Mouse (Mus musculus) skeletal muscle tissue, adult 2 months (tissue): Measurements from ENCODE around the gene Fdx1l.

Experiments used
- DNase-seq: peaks from one replicate; pipeline ENCODE4 v3.0.0-alpha.2; 2012; ENCODE audit warnings: low read depth, low spot score

Fdx1l gene

GRCm38 (mm10) chr9:21073044-21073840 lies at the start of gene Fdx1l, which contains the start of gene Gm49373:
Gene Fdx1l (minus strand): TSS chr9:21073614.
Gene Gm49373 (minus strand): TSS chr9:21073096.
- DNase-seq = peak; percentile 87

GRCm38 (mm10) chr9:21121483-21121882 lies 48.1 kb upstream of the Fdx1l start:
- no peak for DNase-seq

- DNase-seq = no peak
Observed at GRCm38 (mm10) chr9:21117073-21117472, 43.7 kb upstream of the Fdx1l start.

DNA sequence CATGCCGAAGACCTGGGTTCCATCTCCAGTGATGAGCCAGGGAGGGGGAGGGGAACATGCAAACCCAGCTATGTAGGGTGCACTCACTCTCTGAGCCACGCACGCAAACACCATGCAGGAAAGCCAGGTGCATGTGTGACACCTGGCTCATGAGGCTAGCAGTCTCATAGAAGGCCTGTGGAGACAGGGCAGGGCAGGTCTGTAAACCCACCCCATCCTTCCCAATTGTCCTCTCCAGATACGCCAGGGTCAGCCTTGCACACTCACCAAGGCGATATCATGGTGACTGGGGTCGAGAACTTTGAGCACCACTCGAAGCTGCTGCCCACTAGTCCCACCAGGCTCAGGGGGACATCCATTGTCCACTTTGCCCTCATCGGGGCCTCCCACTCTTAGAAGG lies 41.7 kb upstream of the Fdx1l start:
- no peak for DNase-seq

DNA sequence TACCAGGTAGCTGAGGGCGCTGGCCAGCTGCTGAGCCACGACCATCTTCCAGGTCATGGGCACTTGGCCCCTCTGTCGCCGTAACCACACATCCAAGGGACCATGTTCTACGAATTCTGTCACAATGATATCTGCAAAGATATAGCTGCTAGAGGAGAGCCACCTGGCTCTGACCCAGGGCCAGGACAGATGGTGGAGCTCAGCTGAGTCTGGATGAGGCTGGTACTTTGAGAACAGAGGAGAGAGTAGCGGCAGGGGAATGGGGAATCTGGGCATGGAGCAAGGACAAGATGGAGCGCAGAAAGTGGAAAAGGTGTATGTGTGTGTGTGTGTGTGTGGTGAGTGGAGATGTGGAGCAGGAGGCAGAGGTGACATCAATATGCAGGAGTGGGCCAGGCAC lies 40.8 kb upstream of the Fdx1l start:
- DNase-seq = no peak

DNA sequence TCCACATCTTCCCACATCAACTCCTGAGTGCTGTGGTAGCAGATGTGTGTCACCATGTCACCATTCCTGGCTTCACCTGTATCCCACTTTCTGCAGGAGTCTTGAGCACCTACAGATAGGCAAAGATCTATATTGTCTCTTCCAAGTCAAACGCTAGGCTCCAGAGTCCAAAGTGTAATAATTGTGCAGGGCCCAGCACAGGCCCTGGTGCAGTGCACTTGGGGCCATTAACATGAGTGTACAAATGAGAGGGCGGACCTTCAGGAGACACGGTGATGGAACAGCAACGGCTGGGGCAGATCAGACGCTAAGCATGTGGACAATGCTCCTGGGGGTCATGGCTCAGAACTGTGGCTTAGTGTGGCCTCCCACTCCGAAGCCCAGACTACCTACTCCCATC lies 40.3 kb upstream of the Fdx1l start:
- DNase-seq = no peak

GRCm38 (mm10) chr9:21107607-21108237 lies 34.3 kb upstream of the Fdx1l start:
- no peak for DNase-seq

GRCm38 (mm10) chr9:21105760-21106564 lies 32.5 kb upstream of the Fdx1l start:
- no peak for DNase-seq

GRCm38 (mm10) chr9:21104814-21105213 lies 31.4 kb upstream of the Fdx1l start:
- no peak for DNase-seq

GRCm38 (mm10) chr9:21102076-21102475 lies 28.7 kb upstream of the Fdx1l start:
- DNase-seq = no peak

- DNase-seq = no peak
Observed at GRCm38 (mm10) chr9:21100447-21101161, 27.2 kb upstream of the Fdx1l start.

GRCm38 (mm10) chr9:21097793-21098192 lies 24.4 kb upstream of the Fdx1l start:
- no peak for DNase-seq

- DNase-seq = no peak
Observed at GRCm38 (mm10) chr9:21095958-21096357, 22.5 kb upstream of the Fdx1l start.

DNA sequence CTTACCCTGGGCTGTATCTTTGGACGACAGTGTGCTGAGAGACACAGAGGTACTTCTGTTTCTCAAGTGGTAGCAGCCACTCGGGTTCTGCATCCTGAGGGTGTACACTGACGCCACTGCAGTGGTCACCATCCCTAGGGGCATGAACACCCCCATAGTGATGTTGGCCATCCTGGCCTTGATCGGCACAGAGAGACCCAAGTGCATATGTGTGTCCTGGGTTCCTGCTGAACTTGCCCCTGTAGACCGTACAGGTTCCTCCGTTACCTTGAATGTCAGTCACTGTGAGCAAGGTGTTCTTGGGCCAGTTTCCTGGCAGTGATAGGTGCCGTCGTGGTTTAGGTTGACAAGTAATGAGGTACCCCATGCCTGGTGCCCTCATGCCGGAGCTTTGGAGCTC lies 20.0 kb upstream of the Fdx1l start:
- no peak for DNase-seq

- DNase-seq = peak; percentile 98
Observed at GRCm38 (mm10) chr9:21091707-21092320, 18.4 kb upstream of the Fdx1l start, which contains the start of the genes Gm38431 and Raver1. Gene Gm38431 (minus strand): TSS chr9:21091997. Gene Raver1 (minus strand): TSS chr9:21092008.

DNA sequence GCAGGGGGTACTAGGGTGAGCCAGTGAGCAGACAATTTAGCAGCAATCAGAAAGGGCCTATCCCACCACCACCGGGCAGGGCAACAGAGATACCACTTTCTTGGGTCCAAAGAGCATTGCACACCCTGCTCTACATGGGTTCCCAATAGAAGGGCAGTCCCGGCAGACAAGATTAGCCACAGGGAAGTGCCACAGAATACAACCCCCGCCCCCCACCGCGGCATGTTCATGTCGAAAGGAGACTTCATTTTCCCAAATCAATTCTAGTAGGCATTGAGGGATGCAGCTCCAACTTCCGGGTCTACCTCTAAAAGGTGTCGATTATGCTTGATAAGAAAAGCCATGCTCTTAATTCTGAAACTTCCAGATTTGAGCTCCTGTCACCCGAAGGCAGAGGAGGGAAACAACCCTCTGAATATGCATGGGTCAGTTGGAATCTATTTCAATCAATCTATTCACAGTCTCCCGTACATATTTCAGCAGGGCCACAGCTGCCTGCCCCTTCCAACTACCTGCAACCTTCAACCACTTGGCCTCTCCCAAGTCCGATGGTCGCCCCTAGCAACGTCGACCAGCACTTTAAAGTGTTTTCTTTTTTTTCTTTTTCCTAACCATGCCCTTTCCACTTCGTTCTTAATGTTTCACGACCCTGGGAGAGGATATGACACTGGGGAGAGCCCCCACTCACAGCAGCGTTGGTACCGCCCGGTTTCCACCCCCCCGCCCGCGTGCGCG lies 17.7 kb upstream of the Fdx1l start:
- no peak for DNase-seq

DNA sequence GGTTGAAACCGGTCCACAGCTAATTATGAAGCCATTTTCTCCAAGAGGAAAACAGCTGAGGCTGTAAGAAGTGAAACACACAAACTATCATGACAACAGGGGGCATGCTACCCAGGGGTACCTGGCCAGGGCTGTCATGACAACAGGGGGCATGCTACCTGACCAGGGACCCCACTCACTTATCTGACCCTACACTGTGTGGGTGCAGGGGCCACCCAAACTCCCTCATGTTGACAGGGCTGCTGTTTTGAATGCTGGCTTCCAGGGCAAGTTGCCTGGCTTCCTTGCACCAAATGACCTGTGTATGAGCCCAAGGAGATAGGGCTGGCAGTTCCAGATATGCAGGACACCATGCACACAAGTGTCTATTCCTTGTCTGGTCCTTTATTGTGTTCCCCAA lies 17.1 kb upstream of the Fdx1l start:
- no peak for DNase-seq

DNA sequence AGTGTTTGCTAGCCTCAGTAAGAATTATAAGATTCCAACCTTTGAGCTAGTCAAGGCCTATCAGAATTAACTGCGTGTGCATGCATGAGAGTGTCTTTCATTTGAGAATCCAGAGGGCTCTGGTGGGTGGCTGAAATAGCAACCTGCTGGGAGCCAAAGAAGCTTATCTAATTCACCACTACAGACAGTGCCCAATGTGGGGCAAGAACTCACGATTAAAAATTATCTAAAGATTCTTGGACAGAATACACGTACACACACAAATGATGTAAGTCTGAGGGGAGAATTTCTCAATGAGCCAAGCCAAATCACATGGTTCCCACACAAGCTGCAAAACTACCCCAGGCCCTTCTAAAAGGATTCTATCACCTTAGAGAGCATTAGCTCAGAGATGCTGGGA lies 9.9 kb upstream of the Fdx1l start:
- DNase-seq = no peak

DNA sequence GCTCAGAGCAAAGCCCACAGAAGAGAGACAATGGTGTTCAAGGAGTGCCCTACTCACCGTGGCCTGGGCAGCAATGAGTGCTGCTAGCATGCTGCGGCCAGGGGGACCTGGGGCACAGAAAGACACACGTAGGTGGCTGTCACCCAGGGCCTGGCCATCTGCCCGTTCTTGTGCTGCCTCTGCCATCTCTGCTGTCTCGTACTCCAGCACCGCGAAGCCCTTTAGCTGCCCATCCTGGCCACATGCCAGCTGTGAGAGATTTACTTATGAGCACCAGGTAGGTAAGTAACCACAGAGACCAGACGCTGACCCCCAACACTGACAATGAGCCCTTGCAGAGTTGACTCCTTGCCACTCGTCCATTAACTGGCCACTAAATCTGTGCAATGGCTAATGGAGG lies 7.7 kb upstream of the Fdx1l start:
- DNase-seq = peak; percentile 27

GRCm38 (mm10) chr9:21075625-21076024 lies 2.2 kb upstream of the Fdx1l start:
- no peak for DNase-seq
